7 mouse cellular contexts compared by ENCODE assay signal in genomic region chr4:75400754-75401153, GRCm38 (mm10).
DNase-seq lines count a peak whose midpoint lies in the region; ATAC-seq and TF ChIP-seq lines count a peak whose summit lies in the region.
"Not testable (repeated sequence)": the region's sequence is repeated elsewhere in the genome, so short reads cannot be mapped to it uniquely, and the experiment has no call there.

No protein-coding gene starts in this region.

- not testable (repeated sequence) for H3K4me1 ChIP-seq in forebrain, embryonic 14.5 days (ENCODE audit: control insufficient read depth, insufficient read depth, low read length); liver, adult 2 months (ENCODE audit: control insufficient read depth, insufficient read depth, low read length)

- H3K4me2 ChIP-seq in forebrain, embryonic 14.5 days (ENCODE audit: low read length), result not testable (repeated sequence)

- not testable (repeated sequence) for ATAC-seq in forebrain, embryonic 14.5 days

- H3K27me3 ChIP-seq in forebrain, embryonic 14.5 days (replicated peaks; ENCODE audit: control insufficient read depth, insufficient read depth, low read length); liver, adult 2 months (ENCODE audit: control insufficient read depth, insufficient read depth, low read length); splenic B cell, adult 2 months (ENCODE audit: control insufficient read depth, insufficient read depth, low read length, poor library complexity, severe bottlenecking): not testable (repeated sequence)

- H3K36me3 ChIP-seq in forebrain, embryonic 14.5 days (ENCODE audit: control insufficient read depth, insufficient read depth, low read length); liver, adult 2 months (ENCODE audit: control insufficient read depth, insufficient read depth, low read length); splenic B cell, adult 2 months (ENCODE audit: control insufficient read depth, insufficient read depth, low read length, poor library complexity, severe bottlenecking): not testable (repeated sequence)

- not testable (repeated sequence) for H3K9ac ChIP-seq in forebrain, embryonic 14.5 days (ENCODE audit: low read length); liver, adult 2 months (ENCODE audit: low read depth, low read length)

- not testable (repeated sequence) for H3K9me3 ChIP-seq in forebrain, embryonic 14.5 days (replicated peaks; ENCODE audit: control insufficient read depth, low read length)

- WGBS in forebrain, embryonic 14.5 days, result 91% methylated on average over 3 of the region's 3 CpGs
- 83% methylated on average over 3 of the region's 3 CpGs for WGBS in liver, adult 2 months

- not testable (repeated sequence) for H3K27ac ChIP-seq in forebrain, embryonic 14.5 days (ENCODE audit: low read depth, low read length); liver, adult 2 months (replicated peaks; ENCODE audit: insufficient read depth, low read depth, low read length)

- not testable (repeated sequence) for TF ChIP-seq CTCF in liver, adult 2 months (IDR thresholded peaks at IDR 0.05; ENCODE audit: low read depth, low read length)

- not testable (repeated sequence) for H3K4me3 ChIP-seq in forebrain, embryonic 14.5 days (ENCODE audit: low read depth, low read length); liver, adult 2 months (ENCODE audit: insufficient read depth, low read depth, low read length)

- not testable (repeated sequence) for H3K79me2 ChIP-seq in liver, adult 2 months (ENCODE audit: control insufficient read depth, insufficient read depth, low read length)

- TF ChIP-seq POLR2A in liver, adult 2 months (IDR thresholded peaks at IDR 0.05; ENCODE audit: extremely low read depth, insufficient read depth, low read length), result not testable (repeated sequence)

- peak; percentile 14 for DNase-seq in CD4-positive helper T cell, adult 2 months (ENCODE audit: low read depth, low spot score)
- peak; percentile 31 for DNase-seq in NIH3T3 (ENCODE audit: low read depth)
- peak; percentile 25 for DNase-seq in forebrain, embryonic 14.5 days (ENCODE audit: low spot score)
- peak; percentile 1 to 11 for DNase-seq in heart, adult 18-20 months
- peak; percentile 6 for DNase-seq in liver, adult 2 months (ENCODE audit: extremely low read depth, low read depth, low spot score)
- peak; percentile 36 for DNase-seq in naive thymus-derived CD4-positive, alpha-beta T cell, adult 2 months (ENCODE audit: low read depth)
- DNase-seq in splenic B cell, adult 2 months (ENCODE audit: low read depth, low spot score), result peak; percentile 11
